Mouse (Mus musculus) layer of hippocampus, adult 8-10 months (tissue): Measurements from ENCODE around the gene Sh2d3c. TPM values are rescaled to one million over a fixed set of nuclear protein-coding genes. Genes with fewer than 3 reads are reported as not detected.

ENCODE experiments used
- DNase-seq, 2 experiments: peaks; one replicate each; pipeline ENCODE4 v3.0.0; 2022; ENCODE audit warnings: low spot score in 2 of 2
- total RNA-seq, 4 experiments: library from RNA; stranded (reverse); gene quantifications; 2 replicates each; pipeline ENCODE4 v1.2.4; 2022

Sh2d3c gene
- total RNA-seq, 4 experiments from 2014 or later: 18.5 to 23.8 (median 21.0) TPM

GRCm38 (mm10) chr2:32724149-32724548 lies 3.3 kb downstream of the Sh2d3c start:
- no peak for DNase-seq

GRCm38 (mm10) chr2:32724832-32725790 lies 4.3 kb downstream of the Sh2d3c start:
- DNase-seq: no peak

GRCm38 (mm10) chr2:32727435-32727834 lies 6.6 kb downstream of the Sh2d3c start:
- DNase-seq: peak; percentile 74 to 85

GRCm38 (mm10) chr2:32728463-32728862 lies 7.6 kb downstream of the Sh2d3c start:
- DNase-seq: no peak

- DNase-seq: no peak
Observed at GRCm38 (mm10) chr2:32729547-32729946, 8.7 kb downstream of the Sh2d3c start.

- DNase-seq: no peak
Observed at GRCm38 (mm10) chr2:32730854-32731253, 10.0 kb downstream of the Sh2d3c start.

- no peak for DNase-seq
Observed at GRCm38 (mm10) chr2:32731911-32732310, 11.1 kb downstream of the Sh2d3c start.

GRCm38 (mm10) chr2:32732695-32733094 lies 11.8 kb downstream of the Sh2d3c start:
- DNase-seq: no peak

- no peak for DNase-seq
Observed at GRCm38 (mm10) chr2:32734480-32734879, 13.6 kb downstream of the Sh2d3c start.

GRCm38 (mm10) chr2:32734933-32735332 lies 14.1 kb downstream of the Sh2d3c start:
- no peak for DNase-seq

- DNase-seq: no peak
Observed at GRCm38 (mm10) chr2:32736306-32736829, 15.5 kb downstream of the Sh2d3c start.

GRCm38 (mm10) chr2:32737008-32737407 lies 16.2 kb downstream of the Sh2d3c start:
- DNase-seq: no peak

- DNase-seq: no peak
Observed at GRCm38 (mm10) chr2:32739311-32739710, 18.5 kb downstream of the Sh2d3c start.

- no peak for DNase-seq
Observed at GRCm38 (mm10) chr2:32740916-32741272, 20.0 kb downstream of the Sh2d3c start, which contains the start of gene 6330409D20Rik. 6330409D20Rik (minus strand) TSS chr2:32741016.

GRCm38 (mm10) chr2:32741273-32742172 lies 20.7 kb downstream of the Sh2d3c start:
- DNase-seq: no peak

- peak; percentile 79 for DNase-seq
Observed at GRCm38 (mm10) chr2:32742173-32742531, 21.3 kb downstream of the Sh2d3c start.

- DNase-seq: no peak
Observed at GRCm38 (mm10) chr2:32744272-32744982, 23.6 kb downstream of the Sh2d3c start.

GRCm38 (mm10) chr2:32749082-32749481 lies 28.2 kb downstream of the Sh2d3c start:
- DNase-seq: no peak

- no peak for DNase-seq
Observed at GRCm38 (mm10) chr2:32750199-32750598, 29.3 kb downstream of the Sh2d3c start.

- no peak for DNase-seq
Observed at GRCm38 (mm10) chr2:32750887-32751664, 30.2 kb downstream of the Sh2d3c start.
